Mouse (Mus musculus) Muller cell, postnatal 12 days (primary cell): ENCODE measurements around the gene Tmed1.
"Not testable (repeated sequence)": the region's sequence is repeated elsewhere in the genome, so short reads cannot be mapped to it uniquely, and the experiment has no call there.

Source experiments
- DNase-seq: peaks from one replicate; pipeline ENCODE4 v3.0.0-alpha.2; 2015; ENCODE audit errors: inconsistent ontology term

Tmed1 gene

DNA sequence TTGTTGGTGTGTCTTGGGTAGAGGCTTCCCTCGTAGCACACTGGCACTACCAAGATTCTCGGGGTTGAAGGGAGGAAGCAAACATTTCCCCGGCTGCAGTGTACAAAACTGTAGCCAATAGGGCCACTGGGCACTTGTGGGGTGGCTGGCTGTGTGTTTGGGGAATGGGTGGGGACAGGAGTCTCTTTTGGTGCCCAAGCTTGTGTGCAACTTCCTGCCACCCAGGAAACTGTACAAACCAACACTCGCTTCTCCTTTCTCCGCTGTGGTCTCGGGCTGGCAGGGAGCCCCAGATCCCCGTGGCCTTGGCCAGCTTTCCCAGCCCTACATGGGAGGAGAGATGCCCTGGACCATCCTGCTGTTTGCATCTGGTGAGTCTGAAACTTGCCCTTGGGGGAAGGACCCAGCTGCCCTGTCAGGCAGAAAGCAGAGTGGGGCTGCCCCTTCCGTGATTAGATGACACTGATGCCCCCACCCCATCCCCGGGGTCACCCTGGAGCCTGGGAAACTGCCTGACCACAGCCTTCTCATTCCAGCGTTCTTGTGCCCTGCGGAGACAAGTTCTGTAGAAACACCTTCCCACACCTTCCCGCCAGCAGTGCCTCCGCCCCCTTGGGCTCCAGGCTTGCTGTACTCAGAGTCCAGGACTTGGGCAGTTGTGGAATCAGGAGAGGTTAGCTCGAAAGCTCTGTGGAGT lies 16.0 kb upstream of the Tmed1 start, which contains the start of gene AB124611:
AB124611 (plus strand) TSS at position 240 of the 697 bp plus-strand sequence.
- no peak for DNase-seq

DNA sequence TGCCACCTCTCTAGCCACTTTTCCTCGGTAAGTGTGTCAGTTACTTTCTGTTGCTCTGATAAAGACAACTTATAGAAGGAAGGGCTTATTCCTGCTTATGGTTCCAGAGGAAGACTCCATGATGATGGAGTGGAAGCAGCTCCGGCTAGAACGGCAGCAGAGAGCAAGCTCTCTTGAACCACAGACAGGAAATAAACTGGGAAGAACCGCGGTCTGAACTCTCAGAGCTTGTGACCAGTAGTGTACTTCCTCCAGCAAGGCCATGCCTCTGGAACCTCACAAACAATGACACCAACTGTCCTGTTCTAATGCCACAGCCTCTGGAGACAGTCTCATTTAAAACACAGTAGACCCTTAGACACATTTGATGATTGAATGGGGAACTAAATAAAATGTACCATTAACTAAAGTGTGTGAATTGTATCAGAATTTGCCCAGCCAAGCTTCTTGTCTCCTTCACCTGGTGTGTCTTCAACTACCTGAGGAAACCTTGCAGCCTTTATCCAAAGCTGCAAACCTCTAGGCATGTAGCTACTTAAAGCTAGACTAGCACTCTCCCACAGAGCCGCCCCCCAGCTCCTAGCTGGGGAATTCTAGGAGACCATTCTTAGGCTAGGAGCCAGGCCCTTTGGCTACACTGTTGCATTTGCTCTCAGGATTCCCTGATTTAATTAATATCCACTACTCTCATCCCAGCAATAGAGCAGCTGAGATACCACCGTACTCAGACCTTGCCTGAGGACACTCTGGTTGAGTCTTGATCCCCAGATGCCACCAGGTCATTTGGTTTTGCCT lies 15.3 kb upstream of the Tmed1 start:
- no peak for DNase-seq

DNA sequence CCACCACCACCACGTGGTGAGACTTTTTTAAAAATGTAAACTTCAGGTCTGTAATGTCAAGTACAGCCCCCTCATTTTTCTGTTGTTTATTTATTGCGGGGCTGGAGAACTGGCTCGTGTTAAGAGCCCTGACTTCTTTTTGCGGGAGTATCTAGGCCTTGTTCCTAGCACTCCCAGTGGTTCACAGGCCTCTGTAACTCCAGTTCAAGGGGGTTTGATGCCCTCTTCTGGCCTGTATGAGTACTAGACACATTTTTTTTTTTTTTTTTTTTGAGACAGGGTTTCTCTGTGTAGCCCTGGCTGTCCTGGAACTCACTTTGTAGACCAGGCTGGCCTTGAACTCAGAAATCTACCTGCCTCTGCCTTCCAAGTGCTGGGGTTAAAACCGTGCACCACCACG lies 8.6 kb upstream of the Tmed1 start:
- DNase-seq = not testable (repeated sequence)

DNA sequence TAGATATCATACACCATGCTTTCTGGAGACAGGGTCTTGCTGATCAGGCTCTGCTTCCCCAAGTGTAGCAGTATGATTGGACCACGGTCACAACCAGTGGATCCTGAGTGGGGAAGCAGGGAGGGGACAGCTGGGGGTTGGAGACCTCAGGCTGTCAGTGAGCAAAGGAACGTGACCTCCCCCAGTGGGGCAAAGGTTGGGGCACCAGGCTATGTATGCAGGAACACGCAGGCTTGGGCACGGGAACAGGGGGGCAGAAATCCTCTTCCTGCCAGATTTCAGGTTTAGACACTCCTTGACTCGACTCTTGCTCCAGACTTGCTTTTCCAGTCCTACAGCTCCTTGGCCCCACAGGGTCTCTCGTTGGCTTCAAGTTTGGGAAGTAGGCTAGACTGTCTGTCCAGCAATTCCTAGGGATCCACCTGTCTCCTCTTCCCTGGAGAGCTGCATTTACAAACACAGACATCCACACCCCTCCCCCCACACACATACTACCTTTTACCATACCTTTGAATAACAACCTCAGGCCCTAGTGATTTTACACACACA lies 8.0 kb upstream of the Tmed1 start:
- DNase-seq = no peak

DNA sequence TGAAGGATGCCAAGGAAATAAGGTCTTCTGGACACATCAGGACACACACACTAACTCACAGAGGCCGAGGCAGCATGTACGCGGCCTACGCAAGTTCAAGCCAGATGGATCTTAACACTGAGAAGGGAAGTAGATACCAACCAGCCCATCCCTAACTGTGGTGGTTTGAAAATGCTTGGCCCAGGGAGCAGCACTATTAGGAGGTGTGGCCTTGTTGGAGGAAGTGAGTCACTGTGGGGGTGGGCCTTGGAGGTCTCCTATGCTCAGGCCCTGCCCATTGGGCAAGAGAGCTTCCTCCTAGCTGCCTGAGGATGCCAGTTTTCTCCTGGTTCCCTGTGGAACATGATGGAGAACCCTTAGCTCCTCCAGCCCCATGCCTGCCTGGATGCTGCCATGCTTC lies 3.4 kb upstream of the Tmed1 start:
- DNase-seq = no peak

DNA sequence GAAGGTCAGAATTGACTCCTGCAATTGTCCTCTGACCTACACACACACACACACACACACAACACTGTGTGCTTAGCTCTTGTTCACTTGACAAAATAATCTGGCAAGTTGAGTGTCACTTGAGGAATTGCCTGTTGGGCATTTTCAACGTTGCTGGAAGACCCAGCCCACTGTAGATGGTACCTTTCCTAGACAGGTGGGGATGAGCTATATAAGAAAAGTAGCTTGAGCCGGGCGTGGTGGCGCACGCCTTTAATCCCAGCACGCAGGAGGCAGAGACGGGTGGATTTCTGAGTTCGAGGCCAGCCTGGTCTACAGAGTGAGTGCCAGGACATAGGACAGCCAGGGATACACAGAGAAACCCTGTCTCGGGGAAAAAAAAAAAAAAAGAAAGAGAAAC lies 1.0 kb upstream of the Tmed1 start:
- no peak for DNase-seq

DNA sequence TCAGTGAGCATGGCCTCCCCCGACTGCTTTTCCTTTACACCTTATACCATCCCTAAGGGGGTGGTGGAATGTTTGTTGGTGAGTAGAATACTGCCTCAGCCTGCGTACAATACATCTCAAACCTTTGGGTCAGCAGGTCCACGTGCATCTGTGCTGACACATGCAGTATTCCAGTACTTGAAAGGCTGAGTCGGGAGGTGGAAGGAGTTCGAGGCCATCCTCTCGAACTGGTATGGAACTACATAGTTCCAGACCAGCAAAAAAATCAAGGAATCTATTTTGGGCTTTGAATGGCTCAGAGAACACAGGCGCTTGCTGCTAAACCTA lies 600 bp upstream of the Tmed1 start:
- no peak for DNase-seq

DNA sequence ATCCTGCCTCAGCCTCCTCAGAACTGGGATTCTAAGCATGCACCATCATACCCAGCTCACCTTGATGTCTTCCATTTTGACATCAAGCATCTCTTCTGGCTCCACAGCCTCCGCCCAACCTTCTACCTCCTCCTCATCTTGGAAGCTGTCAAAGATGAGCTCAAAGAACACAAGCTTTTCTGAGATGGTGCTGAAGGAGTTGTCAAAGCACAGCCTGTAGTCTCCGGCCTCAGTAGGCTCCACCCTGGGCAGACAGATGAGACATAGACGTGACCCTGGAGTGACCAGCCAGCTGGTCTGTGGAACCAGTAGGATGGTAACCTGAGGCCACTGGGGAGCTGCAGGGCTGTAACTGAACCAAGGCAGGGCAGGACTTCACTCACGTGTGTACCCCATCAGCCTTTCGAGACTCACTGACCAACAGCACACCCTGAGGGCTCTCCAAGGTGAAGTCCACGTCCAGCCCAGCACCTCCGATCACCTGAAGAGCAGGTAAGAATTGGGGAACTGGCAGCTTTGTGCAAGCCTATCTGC lies 1.1 kb downstream of the Tmed1 start:
- no peak for DNase-seq

DNA sequence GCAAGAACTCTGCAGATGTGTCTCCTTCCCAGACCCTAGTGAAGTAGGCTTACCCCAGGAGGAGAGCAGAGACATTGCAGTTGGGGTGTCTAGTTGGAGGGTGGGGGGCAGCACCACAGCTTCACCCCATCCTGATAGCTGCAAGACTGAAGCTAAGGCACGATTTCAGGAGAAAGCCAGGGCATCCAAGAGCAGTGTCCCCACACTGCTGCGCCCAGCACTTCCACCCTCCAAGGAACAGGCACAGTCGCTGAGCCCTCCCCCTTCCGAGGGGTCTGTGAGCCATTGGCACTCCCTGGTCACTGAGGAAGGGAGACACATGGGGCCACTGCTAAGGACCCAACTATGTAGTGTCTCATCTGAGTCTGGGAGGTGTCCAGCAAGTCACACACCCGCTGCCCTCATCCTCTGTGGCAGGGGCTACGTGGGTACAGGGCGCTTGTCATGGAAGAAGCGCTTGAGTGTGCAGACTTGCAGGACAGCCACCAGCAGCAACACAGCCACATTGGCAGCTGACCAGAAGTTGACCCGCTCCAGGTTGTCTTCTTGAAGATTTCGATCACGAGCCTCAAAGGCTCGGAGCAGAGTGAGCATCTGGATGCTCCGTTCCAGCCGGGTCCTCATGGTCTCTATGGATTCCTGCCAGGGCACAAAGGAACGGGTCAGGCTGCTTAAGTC lies 2.2 kb downstream of the Tmed1 start:
- DNase-seq = no peak

DNA sequence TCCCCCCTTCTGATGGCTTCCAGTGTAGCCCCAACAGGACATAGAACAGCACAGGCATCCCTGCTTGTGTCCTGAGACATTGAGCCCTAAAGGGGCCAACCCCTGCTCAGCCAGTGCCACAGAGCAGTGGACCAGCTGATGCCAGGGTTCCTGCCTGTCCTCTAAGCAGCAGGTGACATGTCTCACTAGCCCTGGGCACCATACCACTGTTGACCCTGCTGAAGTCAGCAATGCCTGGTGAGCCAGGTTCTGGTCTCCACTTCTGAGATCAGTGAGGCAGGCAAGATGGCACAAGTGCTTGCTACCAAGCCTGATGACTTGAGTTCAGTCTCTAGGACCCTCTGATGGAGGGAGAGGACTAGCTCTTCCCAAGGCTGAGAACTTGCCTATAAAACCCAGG lies 4.3 kb downstream of the Tmed1 start:
- DNase-seq = no peak

DNA sequence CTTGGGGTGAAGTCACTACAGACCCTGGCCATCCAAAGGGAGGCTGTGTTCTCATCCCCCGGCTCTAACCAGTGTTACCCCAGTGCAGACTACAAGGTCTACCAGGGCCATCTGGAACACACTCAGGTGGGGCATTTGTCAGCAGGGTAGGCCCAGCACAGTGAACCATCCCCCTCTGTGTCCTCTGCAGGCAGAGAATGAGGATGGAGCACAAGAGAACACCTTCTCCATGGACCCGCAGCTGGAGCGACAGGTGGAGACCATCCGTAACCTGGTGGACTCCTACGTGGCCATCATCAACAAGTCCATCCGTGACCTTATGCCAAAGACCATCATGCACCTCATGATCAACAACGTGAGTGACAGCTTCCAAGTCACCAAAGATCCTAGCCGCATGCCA lies 6.7 kb downstream of the Tmed1 start:
- no peak for DNase-seq

DNA sequence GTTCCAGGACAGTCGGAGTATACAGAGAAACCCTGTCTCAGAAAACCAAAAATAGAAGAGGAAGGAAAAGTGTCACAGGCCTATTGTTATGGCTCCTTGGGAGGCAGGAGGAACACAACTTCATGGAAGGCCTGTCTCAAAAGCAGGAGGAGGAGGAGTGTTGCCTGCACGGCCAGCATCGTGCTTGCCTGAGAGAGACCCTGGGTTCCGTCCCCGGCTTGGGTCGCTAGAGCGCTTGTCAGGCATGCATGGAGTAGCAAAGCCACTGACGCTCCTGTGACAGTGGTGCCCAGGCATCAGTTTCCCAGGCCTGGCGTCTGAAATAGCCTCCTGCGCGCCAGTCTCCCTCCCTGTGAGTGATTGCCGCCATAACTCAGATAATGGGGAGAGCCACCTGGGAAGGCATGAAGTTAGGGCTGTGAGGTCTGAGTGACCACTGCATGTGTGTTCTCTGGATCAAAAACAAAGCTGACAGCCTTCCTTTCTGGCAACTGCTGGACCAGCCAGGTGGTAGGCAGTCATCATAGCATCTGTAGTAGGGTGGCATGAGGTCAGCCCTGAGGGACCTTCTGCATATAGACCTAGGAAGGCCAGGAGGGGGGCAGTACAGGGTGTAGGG lies 11.7 kb downstream of the Tmed1 start:
- DNase-seq = no peak

DNA sequence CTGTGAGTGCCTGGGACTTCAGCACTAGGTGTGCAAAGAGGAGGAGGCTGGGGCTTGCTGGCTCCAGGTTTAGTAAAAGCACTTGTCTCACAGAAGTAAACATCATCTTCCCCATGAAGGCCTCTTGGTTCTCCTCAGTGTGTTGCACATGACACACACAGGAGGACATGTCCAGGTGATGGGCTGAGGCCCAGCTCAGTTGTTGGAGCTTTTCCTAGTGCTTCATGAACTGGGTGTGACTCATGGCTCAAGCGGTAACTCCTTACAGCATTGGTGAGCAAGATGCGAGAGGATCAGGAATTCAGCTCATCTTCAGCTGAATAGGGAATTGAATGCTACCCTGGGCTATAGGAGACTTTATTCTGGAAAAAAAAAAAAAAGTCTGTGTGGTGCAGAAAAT lies 12.4 kb downstream of the Tmed1 start:
- DNase-seq = no peak

DNA sequence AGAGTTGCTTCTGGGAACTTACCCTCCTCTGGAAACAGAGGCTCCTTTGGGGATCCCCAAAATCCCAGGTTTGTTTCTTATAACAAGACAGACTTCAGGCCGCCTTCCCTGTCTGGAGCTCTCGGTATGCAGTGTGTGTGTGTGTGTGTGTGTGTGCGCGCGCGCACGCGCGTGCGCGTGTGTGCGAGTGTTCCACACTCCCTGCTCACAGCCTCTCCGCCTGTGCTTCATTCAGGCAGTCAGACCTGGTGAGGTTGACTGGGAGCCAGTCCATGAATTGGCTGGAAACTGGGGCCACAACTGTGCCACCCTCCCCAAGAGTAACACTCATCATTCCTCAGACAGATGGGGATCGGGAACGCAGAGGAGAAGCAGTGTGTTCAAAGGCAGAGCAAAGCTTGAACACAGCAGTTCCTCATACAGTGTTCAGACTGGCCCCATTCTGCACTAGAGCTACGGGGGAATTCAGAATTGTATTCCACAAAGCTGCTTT lies 13.0 kb downstream of the Tmed1 start:
- no peak for DNase-seq

DNA sequence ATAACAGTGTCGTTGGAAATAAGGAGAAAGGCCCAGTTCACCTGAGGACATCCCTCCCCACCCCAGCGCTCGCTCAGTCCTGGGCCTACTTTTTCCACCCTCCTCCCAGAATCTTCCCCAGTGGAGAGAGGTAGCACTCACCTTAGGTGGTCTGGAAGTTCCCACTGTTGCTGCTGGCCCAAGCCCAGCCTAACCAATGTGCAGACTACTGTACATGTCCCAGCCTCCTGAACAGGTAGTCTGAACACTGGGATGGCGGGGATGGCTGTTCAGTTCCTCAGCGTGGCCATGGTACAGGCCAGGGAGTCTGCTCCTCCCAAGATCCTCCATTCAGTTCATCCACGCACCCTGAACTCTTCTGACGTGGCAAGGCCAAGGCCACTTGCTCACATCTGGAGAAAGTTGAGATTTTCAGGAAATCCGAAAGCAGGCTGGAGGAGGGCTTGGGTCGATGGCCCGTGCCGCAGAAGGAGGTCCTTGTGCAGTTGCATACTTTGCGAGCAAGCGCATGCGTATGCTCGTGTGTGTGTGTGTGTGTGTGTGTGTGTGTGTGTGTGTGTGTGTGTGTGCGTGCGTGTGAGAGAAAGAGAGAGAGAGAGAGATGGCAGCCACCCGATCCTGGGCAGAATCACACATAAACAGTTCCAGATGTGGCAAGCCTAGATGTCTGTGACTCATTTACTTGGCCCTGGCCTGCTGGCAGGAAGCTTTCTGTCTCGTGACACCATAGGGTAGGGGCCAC lies 13.6 kb downstream of the Tmed1 start:
- no peak for DNase-seq

DNA sequence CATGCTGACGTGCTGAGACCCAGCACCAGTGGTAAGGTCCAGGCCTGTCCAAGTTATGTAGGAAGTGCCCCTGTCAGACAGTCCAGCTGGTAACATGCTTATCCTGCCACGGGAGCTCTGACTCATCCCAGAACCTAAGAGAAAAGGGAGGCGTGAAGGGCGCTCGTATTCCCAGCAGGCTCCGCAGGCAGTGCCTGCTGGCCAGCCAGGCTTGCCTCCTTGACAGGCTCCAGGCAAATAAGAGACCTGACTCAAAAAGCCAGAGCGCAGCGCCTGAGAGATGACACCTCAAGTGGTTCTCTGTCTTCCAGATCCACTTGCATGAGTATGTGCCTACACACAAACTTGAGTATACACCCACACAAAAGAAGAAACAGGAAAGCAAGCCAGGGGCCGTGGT lies 15.3 kb downstream of the Tmed1 start:
- no peak for DNase-seq

DNA sequence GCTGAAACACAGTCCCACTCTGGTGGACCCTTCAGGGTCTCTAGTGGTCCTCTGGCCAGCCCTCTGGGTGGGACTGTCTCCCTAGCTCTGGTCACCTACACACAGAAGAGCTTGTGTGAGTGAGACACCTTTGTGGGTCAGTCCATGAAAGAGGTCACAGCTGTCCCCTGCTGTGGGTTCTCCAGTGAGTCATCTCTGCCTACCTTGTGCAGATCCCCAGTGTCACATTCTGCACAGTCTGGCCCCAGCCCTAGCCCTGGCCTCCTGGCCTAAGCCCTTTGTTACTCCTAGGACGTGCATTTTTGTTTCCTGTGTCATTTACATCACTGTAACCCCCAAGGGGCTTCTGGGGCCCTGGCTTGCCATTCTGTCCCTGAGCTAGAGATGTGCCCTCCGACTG lies 16.1 kb downstream of the Tmed1 start:
- DNase-seq = no peak

DNA sequence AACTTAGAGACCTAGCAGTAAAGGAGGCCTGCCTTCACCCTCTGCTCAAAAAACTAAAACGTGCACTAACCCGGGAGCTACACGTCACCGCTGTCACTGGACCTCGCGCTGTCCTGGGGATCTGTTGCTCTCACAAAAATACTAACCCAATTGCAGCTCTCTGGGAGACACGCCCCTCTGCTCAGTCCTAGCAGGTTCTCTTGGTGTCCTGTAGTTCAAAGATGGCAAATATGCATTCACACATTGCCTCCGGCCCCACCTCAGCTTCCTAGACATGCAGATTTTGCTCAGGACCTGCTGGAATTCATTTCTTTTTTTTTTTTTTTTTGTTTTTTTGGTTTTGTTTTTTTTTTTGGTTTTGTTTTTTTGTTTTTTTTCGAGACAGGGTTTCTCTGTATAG lies 19.4 kb downstream of the Tmed1 start:
- DNase-seq = no peak

DNA sequence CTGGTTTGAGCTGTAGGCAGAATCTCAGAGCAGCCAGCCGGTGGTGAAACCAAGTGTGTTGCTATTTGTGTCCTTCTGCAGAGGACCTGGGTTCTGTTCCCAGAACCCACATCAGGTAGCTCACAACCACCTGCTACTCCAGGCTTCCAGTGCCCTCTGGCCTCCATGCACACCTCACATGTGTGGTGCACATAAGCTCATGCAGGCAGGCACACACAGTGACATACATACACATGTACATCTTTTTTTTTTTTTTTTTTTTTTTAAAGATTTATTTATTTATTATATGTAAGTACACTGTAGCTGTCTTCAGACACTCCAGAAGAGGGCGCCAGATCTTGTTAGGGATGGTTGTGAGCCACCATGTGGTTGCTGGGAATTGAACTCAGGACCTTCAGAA lies 21.8 kb downstream of the Tmed1 start:
- not testable (repeated sequence) for DNase-seq

DNA sequence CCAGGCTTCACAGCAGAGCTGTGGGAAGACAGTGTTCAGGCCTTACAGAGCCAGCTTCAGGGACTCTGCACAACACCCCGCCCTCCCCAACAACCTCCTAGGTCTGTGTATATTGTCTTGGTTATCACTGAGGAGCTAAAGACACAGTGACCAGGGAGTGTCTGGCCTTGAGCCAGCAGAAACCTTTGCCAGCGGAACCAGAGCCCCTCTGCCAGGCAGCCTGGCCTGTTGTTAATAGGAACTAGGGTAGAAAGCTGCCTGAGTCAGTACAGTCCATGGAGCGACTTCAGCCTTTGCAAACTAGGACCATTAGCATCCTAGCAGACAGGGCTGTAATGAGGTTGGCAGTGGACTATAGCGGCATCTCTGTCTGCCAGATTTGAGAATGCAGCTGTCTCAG lies 26.0 kb downstream of the Tmed1 start:
- no peak for DNase-seq

DNA sequence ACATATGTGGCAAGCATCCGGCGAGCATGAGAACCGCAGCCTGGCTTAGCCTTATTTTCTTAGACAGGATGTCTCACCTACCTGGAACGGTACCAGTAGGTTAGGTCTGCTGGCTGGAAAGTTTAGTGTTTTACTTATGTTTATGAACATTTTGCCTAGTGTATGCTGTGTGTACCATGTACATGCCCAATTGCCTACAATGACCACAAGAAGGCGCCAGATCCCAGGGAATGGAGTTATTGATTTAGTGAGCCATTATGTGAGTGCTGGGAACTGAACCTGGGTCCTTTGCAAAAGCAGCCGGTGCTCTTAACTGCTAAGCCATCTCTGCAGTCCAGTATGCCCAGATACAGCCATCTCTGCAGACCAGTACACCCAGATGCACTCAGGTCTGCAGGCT lies 32.3 kb downstream of the Tmed1 start:
- DNase-seq = no peak
